Mouse (Mus musculus) bone marrow macrophage, adult 2 months (primary cell): ENCODE results near the gene Knop1.

Source experiments
- CTCF ChIP-seq: IDR thresholded peaks from 2 replicates; pipeline ENCODE4 v1.5.1; 2012; ENCODE audit warnings: low read depth, mild to moderate bottlenecking, low read length, moderate library complexity
- POLR2A ChIP-seq: IDR thresholded peaks from 2 replicates; pipeline ENCODE4 v1.6.1; 2012; ENCODE audit warnings: mild to moderate bottlenecking, low read depth, low read length, borderline replicate concordance

DNA sequence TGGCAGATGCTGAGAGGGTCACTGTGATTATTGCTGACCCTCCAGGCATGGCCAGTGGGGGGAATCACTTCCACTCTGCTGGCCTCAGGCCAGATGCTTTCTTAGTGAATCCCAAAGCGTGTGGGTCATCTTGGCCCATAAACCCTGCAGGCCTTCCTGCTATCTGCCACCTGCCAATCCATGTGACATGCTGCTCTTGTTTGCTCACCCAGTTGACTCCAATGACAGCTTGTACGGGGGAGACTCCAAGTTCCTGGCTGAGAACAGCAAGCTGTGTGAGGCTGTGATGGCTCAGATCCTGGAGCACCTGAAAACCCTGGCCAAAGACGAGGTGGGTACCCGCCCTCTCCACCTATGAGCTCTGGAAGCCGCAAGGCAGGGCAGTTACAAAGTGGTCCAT is 18.2 kb downstream of the Knop1 start:
- no peak for TF ChIP-seq CTCF
- no peak for TF ChIP-seq POLR2A
